In genomic region chr3:76593148-76593547, GRCm38 (mm10) we compare ENCODE assay signal across 14 mouse cellular contexts.
A peak's percentile ranks its signal among the peaks of the same experiment; 100 is the strongest.
DNase-seq lines count a peak whose midpoint lies in the region; ATAC-seq lines count a peak whose summit lies in the region.
"Had no signal": no experiment of that assay in that cellular context is flagged by ENCODE, and none has a peak within 500 bp of the region (broad histone marks: within the 10 kb centered on the region; RNA-seq: fewer than 3 reads in every experiment).

No protein-coding gene starts in this region.

- DNase-seq in forebrain, embryonic 10.5 days (ENCODE audit: extremely low spot score, low spot score) = no peak
- DNase-seq in midbrain, embryonic 14.5 days = peak; percentile 7
- peak; percentile 13 for DNase-seq in cerebellum, adult 9-11 months
- DNase-seq in retina, postnatal 7 days (ENCODE audit: low read depth, low spot score) = peak; percentile 2
- DNase-seq: adrenal gland, postnatal 36 days; gastrocnemius, postnatal 14 days; kidney, adult 8-10 months; kidney, postnatal 36 days; layer of hippocampus, adult 9-11 months; liver, embryonic 13.5 days; right cerebral cortex, adult 18-20 months had no signal

- no peak overlapping the region for H3K4me2 ChIP-seq in forebrain, embryonic 12.5 days
- H3K4me2 ChIP-seq in midbrain, embryonic 14.5 days (ENCODE audit: low read length) = no peak overlapping the region
- no peak overlapping the region for H3K4me2 ChIP-seq in midbrain, embryonic 13.5 days (replicated peaks)
- no peak overlapping the region for H3K4me2 ChIP-seq in intestine, embryonic 16.5 days (ENCODE audit: low read depth, low read length)
- H3K4me2 ChIP-seq: liver, embryonic 13.5 days had no signal

- H3K9me3 ChIP-seq in forebrain, embryonic 12.5 days = no peaks in the 10 kb centered on the region
- no peaks in the 10 kb centered on the region for H3K9me3 ChIP-seq in forebrain, embryonic 10.5 days
- no peaks in the 10 kb centered on the region for H3K9me3 ChIP-seq in midbrain, embryonic 14.5 days (ENCODE audit: control insufficient read depth, low read length)
- no peaks in the 10 kb centered on the region for H3K9me3 ChIP-seq in midbrain, embryonic 13.5 days
- H3K9me3 ChIP-seq in intestine, embryonic 16.5 days (ENCODE audit: control insufficient read depth, low read length) = no peaks in the 10 kb centered on the region
- H3K9me3 ChIP-seq: liver, embryonic 13.5 days had no signal

- no peak overlapping the region for H3K4me3 ChIP-seq in forebrain, embryonic 12.5 days (replicated peaks)
- no peak overlapping the region for H3K4me3 ChIP-seq in forebrain, embryonic 10.5 days
- no peak overlapping the region for H3K4me3 ChIP-seq in midbrain, embryonic 14.5 days (replicated peaks; ENCODE audit: low read depth, low read length)
- H3K4me3 ChIP-seq in midbrain, embryonic 13.5 days (replicated peaks) = no peak overlapping the region
- H3K4me3 ChIP-seq in intestine, embryonic 16.5 days (ENCODE audit: low read length) = no peak overlapping the region
- H3K4me3 ChIP-seq: liver, embryonic 13.5 days had no signal

- no peak overlapping the region for H3K9ac ChIP-seq in forebrain, embryonic 12.5 days
- no peak overlapping the region for H3K9ac ChIP-seq in midbrain, embryonic 14.5 days (replicated peaks; ENCODE audit: low read length)
- no peak overlapping the region for H3K9ac ChIP-seq in midbrain, embryonic 13.5 days (replicated peaks)
- H3K9ac ChIP-seq in intestine, embryonic 16.5 days (ENCODE audit: low read depth, low read length) = no peak overlapping the region
- H3K9ac ChIP-seq: liver, embryonic 13.5 days had no signal

- peak; percentile 46; the same call in 1 of the 2 replicates for ATAC-seq in forebrain, embryonic 12.5 days (ENCODE audit: low FRiP score)
- no peak for ATAC-seq in midbrain, embryonic 14.5 days (ENCODE audit: low FRiP score, low TSS enrichment)
- ATAC-seq in midbrain, embryonic 13.5 days = no peak
- ATAC-seq in intestine, embryonic 16.5 days = no peak

- no peaks in the 10 kb centered on the region for H3K27me3 ChIP-seq in forebrain, embryonic 12.5 days
- H3K27me3 ChIP-seq in forebrain, embryonic 10.5 days (ENCODE audit: poor library complexity, severe bottlenecking) = no peaks in the 10 kb centered on the region
- H3K27me3 ChIP-seq in midbrain, embryonic 14.5 days (ENCODE audit: control insufficient read depth, insufficient read depth, low read length) = no peaks in the 10 kb centered on the region
- no peaks in the 10 kb centered on the region for H3K27me3 ChIP-seq in midbrain, embryonic 13.5 days
- H3K27me3 ChIP-seq in intestine, embryonic 16.5 days (replicated peaks; ENCODE audit: control insufficient read depth, insufficient read depth, low read length) = no peaks in the 10 kb centered on the region
- H3K27me3 ChIP-seq: liver, embryonic 13.5 days had no signal

- no peaks in the 10 kb centered on the region for H3K36me3 ChIP-seq in forebrain, embryonic 12.5 days (replicated peaks)
- H3K36me3 ChIP-seq in forebrain, embryonic 10.5 days (replicated peaks) = no peaks in the 10 kb centered on the region
- no peaks in the 10 kb centered on the region for H3K36me3 ChIP-seq in midbrain, embryonic 14.5 days (ENCODE audit: control insufficient read depth, insufficient read depth, low read length)
- no peaks in the 10 kb centered on the region for H3K36me3 ChIP-seq in midbrain, embryonic 13.5 days
- H3K36me3 ChIP-seq in intestine, embryonic 16.5 days (ENCODE audit: control insufficient read depth, insufficient read depth, low read length) = no peaks in the 10 kb centered on the region
- H3K36me3 ChIP-seq: liver, embryonic 13.5 days had no signal

- H3K4me1 ChIP-seq in forebrain, embryonic 12.5 days = no peaks in the 10 kb centered on the region
- H3K4me1 ChIP-seq in forebrain, embryonic 10.5 days = no peaks in the 10 kb centered on the region
- H3K4me1 ChIP-seq in midbrain, embryonic 14.5 days (ENCODE audit: control insufficient read depth, insufficient read depth, low read length) = no peaks in the 10 kb centered on the region
- H3K4me1 ChIP-seq in midbrain, embryonic 13.5 days (replicated peaks) = no peaks in the 10 kb centered on the region
- H3K4me1 ChIP-seq in intestine, embryonic 16.5 days (ENCODE audit: control insufficient read depth, insufficient read depth, low read length) = no peaks in the 10 kb centered on the region
- H3K4me1 ChIP-seq: liver, embryonic 13.5 days had no signal

- no peak overlapping the region for H3K27ac ChIP-seq in forebrain, embryonic 12.5 days
- no peak overlapping the region for H3K27ac ChIP-seq in forebrain, embryonic 10.5 days
- no peak overlapping the region for H3K27ac ChIP-seq in midbrain, embryonic 14.5 days (replicated peaks; ENCODE audit: low read depth, low read length)
- H3K27ac ChIP-seq in midbrain, embryonic 13.5 days = no peak overlapping the region
- H3K27ac ChIP-seq in intestine, embryonic 16.5 days (ENCODE audit: low read length) = no peak overlapping the region
- H3K27ac ChIP-seq: liver, embryonic 13.5 days had no signal

- WGBS in forebrain, embryonic 12.5 days = 70% methylated on average over 4 of the region's 4 CpGs
- WGBS in forebrain, embryonic 10.5 days = 84% methylated on average over 4 of the region's 4 CpGs
- WGBS in midbrain, embryonic 14.5 days = 78% methylated on average over 4 of the region's 4 CpGs
- WGBS in midbrain, embryonic 13.5 days = 78% methylated on average over 4 of the region's 4 CpGs
- WGBS in intestine, embryonic 16.5 days = 62% methylated on average over 4 of the region's 4 CpGs
